Mouse (Mus musculus): ENCODE data around the gene Tti1. TPM values are rescaled to one million over a fixed set of nuclear protein-coding genes. Genes with fewer than 3 reads are reported as not detected.

Tti1 gene
- polyA plus RNA-seq (2017; shearing (Covaris generic)): 15.3 TPM

DNA sequence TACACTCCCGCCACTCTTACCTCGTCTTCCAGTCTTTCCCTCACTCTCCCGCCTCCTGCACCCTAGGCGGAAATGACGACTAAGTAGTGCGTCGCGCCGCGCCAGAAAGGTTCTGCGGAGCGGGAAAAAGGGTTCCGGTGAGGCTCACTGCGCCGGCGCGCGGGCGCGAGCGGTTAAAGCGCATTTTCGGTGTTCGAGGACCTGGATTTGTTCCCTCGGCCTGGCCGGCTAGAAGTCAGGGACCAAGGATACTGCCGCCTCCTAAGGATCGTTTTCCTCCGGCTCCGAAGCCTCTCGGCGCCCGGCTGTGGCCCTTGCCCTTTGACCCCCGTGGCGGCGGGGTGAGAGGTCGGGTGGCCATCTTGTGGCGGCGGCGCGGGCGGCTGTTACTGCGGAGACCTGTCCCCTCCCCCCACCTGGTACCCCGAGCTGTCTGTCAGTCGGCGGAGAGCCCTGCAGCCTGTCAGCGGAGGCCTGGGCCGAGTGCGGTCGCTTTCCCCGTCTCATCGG lies at the start of gene Tti1, which contains the start of gene Rprd1b:
Gene Tti1, minus strand, starts transcription at position 80 of the 510 bp plus-strand sequence.
Gene Rprd1b, plus strand, starts transcription at position 144 of the 510 bp plus-strand sequence.

Other genes with a start within 250 kb of the Tti1 start
- gene Vstm2l, start 113.8 kb downstream of the Tti1 start, polyA plus RNA-seq (2017; shearing (Covaris generic)): not detected
- 33.8 TPM for gene Rprd1b, start 64 bp upstream of the Tti1 start, polyA plus RNA-seq (2017; shearing (Covaris generic))
- 0.79 TPM for gene Tgm2, start 118.0 kb upstream of the Tti1 start, polyA plus RNA-seq (2017; shearing (Covaris generic))
- 0.09 TPM for gene D630003M21Rik, start 200.8 kb upstream of the Tti1 start, polyA plus RNA-seq (2017; shearing (Covaris generic))
- gene Bpi, start 229.7 kb upstream of the Tti1 start, polyA plus RNA-seq (2017; shearing (Covaris generic)): not detected